Mouse (Mus musculus) kidney, embryonic 14.5 days (tissue): Measurements from ENCODE around the gene Dnmt3a. TPM values are rescaled to one million over a fixed set of nuclear protein-coding genes. Genes with fewer than 3 reads are reported as not detected.

Experiments
- ATAC-seq: fragments of 200-750 bp; cut with Nextera tagmentation; 2 replicates; pipeline ENCODE4 v1.8.0; 2017; ENCODE audit warnings: moderate number of reproducible peaks, mild to moderate bottlenecking, moderate TSS enrichment, moderate library complexity; ENCODE audit not compliant: low FRiP score, low TSS enrichment
- H3K27ac ChIP-seq: fragments of 300-500 bp; sonication (generic); 2 replicates; pipeline ENCODE4 v1.5.1; 2014; ENCODE audit warnings: low read depth, mild to moderate bottlenecking, low read length, moderate library complexity, mixed read lengths
- H3K27me3 ChIP-seq: fragments of 300-500 bp; sonication (generic); 2 replicates; pipeline ENCODE4 v1.6.1; 2014; ENCODE audit warnings: mild to moderate bottlenecking, low read length; ENCODE audit not compliant: control insufficient read depth, insufficient read depth
- H3K36me3 ChIP-seq: fragments of 300-500 bp; sonication (generic); 2 replicates; pipeline ENCODE4 v1.6.1; 2014; ENCODE audit warnings: low read length, mixed read lengths; ENCODE audit not compliant: control insufficient read depth, insufficient read depth
- H3K4me1 ChIP-seq: fragments of 300-500 bp; sonication (generic); 2 replicates; pipeline ENCODE4 v1.6.1; 2014; ENCODE audit warnings: low read length, mixed read lengths; ENCODE audit not compliant: control insufficient read depth, insufficient read depth
- H3K4me2 ChIP-seq: fragments of 300-500 bp; sonication (generic); replicated peaks from 2 replicates; pipeline ENCODE4 v1.6.1; 2014; ENCODE audit warnings: low read depth, mild to moderate bottlenecking, low read length
- H3K4me3 ChIP-seq: fragments of 300-500 bp; sonication (generic); 2 replicates; pipeline ENCODE4 v1.5.1; 2014; ENCODE audit warnings: mild to moderate bottlenecking, low read length
- H3K9ac ChIP-seq: fragments of 300-500 bp; sonication (generic); 2 replicates; pipeline ENCODE4 v1.6.1; 2014; ENCODE audit warnings: low read depth, mild to moderate bottlenecking, low read length, moderate library complexity
- H3K9me3 ChIP-seq: fragments of 300-500 bp; sonication (generic); 2 replicates; pipeline ENCODE4 v1.6.1; 2016; ENCODE audit warnings: low read length; ENCODE audit not compliant: control insufficient read depth
- WGBS: fragments of 180-500 bp; shearing (Covaris S2); extraction: QIAGEN DNeasy Blood & Tissue Kit; methylation state at CpG from one replicate; pipeline ENCODE4 v1.1.7; 2014; 5-methylcytosine and 5-hydroxymethylcytosine counted together
- polyA plus RNA-seq: library from polyadenylated mRNA; unstranded; fragments of >200 nt; fragmentation: Nextera tagmentation; extraction: Ambion mirVana; gene quantifications from 2 replicates; pipeline ENCODE4 v1.2.1, GENCODE M21; 2014

Gene Dnmt3a
- 59.9 and 87.9 TPM in 2 replicates for polyA plus RNA-seq

DNA sequence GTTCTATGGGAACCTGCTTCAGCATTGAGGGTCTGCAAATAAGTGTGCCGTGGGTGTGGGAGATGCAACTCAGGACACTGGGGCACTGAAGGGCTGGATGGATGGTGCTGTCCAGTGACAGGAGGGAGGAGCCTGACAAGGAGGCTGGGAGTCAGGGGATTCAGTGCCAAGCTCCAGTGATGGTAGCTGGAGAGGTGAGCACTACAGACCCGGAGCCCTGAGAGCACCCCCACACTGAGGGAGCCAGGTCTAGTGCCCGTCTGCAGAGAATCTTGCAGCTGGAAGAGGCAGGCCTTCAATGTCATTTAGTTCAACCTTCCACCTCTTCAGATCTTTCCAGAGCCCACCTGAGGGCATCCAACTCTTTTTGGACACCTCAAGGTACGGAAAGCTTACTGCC is at the start of gene Dnmt3a:
Gene Dnmt3a (plus strand): TSS at position 156 of the 400 bp plus-strand sequence.
- peak within 1 kb of the TSS; percentile 98 for H3K9ac ChIP-seq
- WGBS: 19% methylated on average over 4 of the region's 4 CpGs
- no peaks in the 10 kb centered on the region for H3K27me3 ChIP-seq
- H3K36me3 ChIP-seq: no peaks in the 10 kb centered on the region
- H3K4me3 ChIP-seq: peak within 1 kb of the TSS; percentile 79
- ATAC-seq: peak; percentile 1; the same call in 1 of the 2 replicates
- H3K27ac ChIP-seq: peak within 1 kb of the TSS; percentile 95
- H3K4me1 ChIP-seq: peaks cover 34% of the 10 kb centered on the region
- H3K9me3 ChIP-seq: no peaks in the 10 kb centered on the region
- peak within 1 kb of the TSS; percentile 78 for H3K4me2 ChIP-seq

DNA sequence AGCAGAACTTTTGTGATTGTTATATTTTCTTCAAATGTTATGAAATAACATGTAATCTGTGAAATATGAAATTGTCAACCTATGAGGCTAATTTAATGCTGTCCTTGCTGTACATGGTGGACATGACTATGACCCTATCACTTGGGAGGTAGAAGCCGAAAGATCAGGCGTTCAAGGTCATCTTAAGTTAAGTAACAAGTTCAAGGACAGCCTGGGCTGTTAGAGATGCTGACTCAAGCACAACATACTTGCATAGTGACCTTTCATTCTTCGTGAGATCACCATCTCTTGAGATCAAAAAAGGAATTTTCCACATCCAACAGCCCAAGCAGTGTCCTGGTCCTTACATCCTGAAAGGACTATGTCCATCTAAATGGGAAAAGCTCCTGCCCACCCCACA is 49.6 kb upstream of the Dnmt3a start:
- WGBS: 95% methylated on average over 3 of the region's 3 CpGs
- H3K4me1 ChIP-seq: no peaks in the 10 kb centered on the region

GRCm38 (mm10) chr12:3758127-3758526 is 47.7 kb upstream of the Dnmt3a start:
- H3K27me3 ChIP-seq: no peaks in the 10 kb centered on the region
- H3K9me3 ChIP-seq: no peaks in the 10 kb centered on the region
- no peak overlapping the region for H3K4me3 ChIP-seq
- no peak for ATAC-seq
- H3K36me3 ChIP-seq: peaks cover 8% of the 10 kb centered on the region; the same call in 1 of the 2 replicates
- H3K27ac ChIP-seq: no peak overlapping the region
- 78% methylated on average over 3 of the region's 3 CpGs for WGBS
- no peaks in the 10 kb centered on the region for H3K4me1 ChIP-seq
- H3K9ac ChIP-seq: no peak overlapping the region
- no peak overlapping the region for H3K4me2 ChIP-seq

More for the DNA sequence above, 49.6 kb upstream of the Dnmt3a start:
- Histone ChIP-seq H3K27me3 (no peaks in the 10 kb centered on the region), H3K27ac (no peak overlapping the region), H3K4me3 (no peak overlapping the region), H3K9ac (no peak overlapping the region), H3K9me3 (no peaks in the 10 kb centered on the region), H3K4me2 (no peak overlapping the region), H3K36me3 (peaks cover 8% of the 10 kb centered on the region; the same call in 1 of the 2 replicates)
- no peak for ATAC-seq

GRCm38 (mm10) chr12:3759419-3759818 is 46.4 kb upstream of the Dnmt3a start:
- ATAC-seq: no peak
- H3K27ac ChIP-seq: no peak overlapping the region; the same call in 1 of the 2 replicates
- no peak overlapping the region for H3K4me3 ChIP-seq
- no peaks in the 10 kb centered on the region for H3K9me3 ChIP-seq
- no peak overlapping the region for H3K9ac ChIP-seq
- WGBS: 42% methylated on average over 4 of the region's 4 CpGs
- no peaks in the 10 kb centered on the region for H3K4me1 ChIP-seq
- no peaks in the 10 kb centered on the region for H3K27me3 ChIP-seq
- no peak overlapping the region for H3K4me2 ChIP-seq
- peaks cover 6% of the 10 kb centered on the region; the same call in 1 of the 2 replicates for H3K36me3 ChIP-seq

DNA sequence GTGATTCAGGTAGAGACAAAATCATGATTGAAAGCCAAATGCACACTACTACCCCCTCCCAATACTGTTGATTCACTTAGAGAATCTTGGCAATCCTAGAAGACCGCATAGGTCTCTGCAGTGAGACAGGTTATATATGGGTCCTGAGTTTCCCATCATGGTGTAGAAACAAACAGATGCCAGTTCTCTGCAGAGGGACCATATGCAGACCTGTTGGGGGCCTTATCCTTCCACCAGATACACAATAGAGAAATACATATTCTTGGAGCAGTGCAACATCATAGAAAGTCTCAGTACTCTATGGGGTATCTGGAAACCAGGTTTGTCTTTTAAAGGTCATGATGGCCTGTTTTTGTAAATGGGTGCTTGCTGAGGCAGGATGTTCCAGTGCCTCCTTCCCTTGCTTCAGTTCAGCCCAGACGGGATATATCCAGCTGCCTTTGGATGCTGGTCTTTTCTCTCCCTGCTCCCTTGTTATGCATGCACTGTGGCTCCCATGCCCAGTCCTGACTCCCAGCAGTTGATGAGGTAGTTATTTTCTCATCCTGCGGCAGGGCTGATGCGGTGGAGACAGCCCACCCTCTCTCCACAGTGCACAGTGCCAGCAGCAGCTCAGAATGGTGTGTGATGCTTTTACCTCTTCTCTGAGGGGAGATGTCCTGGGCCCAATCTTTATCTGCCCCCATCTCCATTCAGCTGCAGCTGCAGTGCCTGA is 44.8 kb upstream of the Dnmt3a start:
- WGBS: 81% methylated on average over 4 of the region's 4 CpGs
- no peak overlapping the region for H3K9ac ChIP-seq
- no peaks in the 10 kb centered on the region for H3K9me3 ChIP-seq
- no peaks in the 10 kb centered on the region for H3K4me1 ChIP-seq
- H3K4me2 ChIP-seq: no peak overlapping the region
- no peak overlapping the region for H3K4me3 ChIP-seq
- ATAC-seq: no peak
- no peak overlapping the region for H3K27ac ChIP-seq
- H3K27me3 ChIP-seq: no peaks in the 10 kb centered on the region
- H3K36me3 ChIP-seq: peaks cover 6% of the 10 kb centered on the region; the same call in 1 of the 2 replicates

GRCm38 (mm10) chr12:3761591-3762295 is 44.1 kb upstream of the Dnmt3a start:
- H3K9me3 ChIP-seq: no peaks in the 10 kb centered on the region
- no peak overlapping the region for H3K9ac ChIP-seq
- 80% methylated on average over 6 of the region's 6 CpGs for WGBS
- ATAC-seq: no peak
- no peak overlapping the region for H3K27ac ChIP-seq
- H3K4me1 ChIP-seq: no peaks in the 10 kb centered on the region
- no peaks in the 10 kb centered on the region for H3K27me3 ChIP-seq
- no peak overlapping the region for H3K4me3 ChIP-seq
- H3K36me3 ChIP-seq: peaks cover 3% of the 10 kb centered on the region; the same call in 1 of the 2 replicates
- no peak overlapping the region for H3K4me2 ChIP-seq

DNA sequence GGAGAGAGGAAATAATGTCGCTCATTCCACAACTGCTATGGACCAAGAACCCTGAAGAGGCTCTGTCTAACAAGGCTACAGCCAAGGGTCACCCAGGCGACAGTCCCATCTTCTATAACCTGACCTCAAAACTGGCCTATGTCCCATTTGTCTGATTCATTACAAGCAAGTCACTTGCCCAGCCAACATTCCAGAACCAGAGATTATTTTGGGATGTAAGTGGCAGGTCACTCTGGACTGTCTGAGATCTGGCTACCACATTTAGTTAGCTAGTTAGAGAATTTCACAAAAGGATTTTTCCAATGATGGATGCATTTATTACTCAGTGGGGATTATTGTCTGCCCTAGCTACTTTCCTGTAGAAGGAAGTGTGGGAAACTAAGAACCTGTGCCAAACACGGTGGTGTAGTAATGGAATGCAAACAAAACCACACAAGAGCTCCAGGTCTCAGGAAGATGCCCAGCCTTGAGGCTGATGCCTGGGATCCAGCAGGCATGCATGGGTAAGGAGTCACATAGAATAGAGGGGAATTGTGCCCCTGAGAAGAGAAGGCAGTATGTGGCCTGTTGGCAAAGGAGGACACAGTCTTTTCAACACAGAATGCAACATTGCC is 41.5 kb upstream of the Dnmt3a start:
- Histone ChIP-seq H3K4me1 (no peaks in the 10 kb centered on the region), H3K27ac (no peak overlapping the region), H3K9ac (no peak overlapping the region), H3K4me3 (no peak overlapping the region), H3K9me3 (no peaks in the 10 kb centered on the region), H3K36me3 (peaks cover 3% of the 10 kb centered on the region; the same call in 1 of the 2 replicates), H3K27me3 (no peaks in the 10 kb centered on the region), H3K4me2 (no peak overlapping the region)
- WGBS: 80% methylated on average over 3 of the region's 3 CpGs
- no peak for ATAC-seq

GRCm38 (mm10) chr12:3767360-3767759 is 38.4 kb upstream of the Dnmt3a start:
- no peaks in the 10 kb centered on the region for H3K27me3 ChIP-seq
- H3K9me3 ChIP-seq: no peaks in the 10 kb centered on the region
- 0 out of 2 replicates have a peak, but pooled peaks cover 3% of the 10 kb centered on the region for H3K36me3 ChIP-seq
- 73% methylated on average over 8 of the region's 8 CpGs for WGBS
- H3K9ac ChIP-seq: no peak overlapping the region
- no peak for ATAC-seq
- no peak overlapping the region for H3K4me3 ChIP-seq
- no peak overlapping the region for H3K27ac ChIP-seq
- H3K4me2 ChIP-seq: no peak overlapping the region
- no peaks in the 10 kb centered on the region for H3K4me1 ChIP-seq
